Mouse (Mus musculus): ENCODE measurements around the gene Pdcl3. TPM values are rescaled to one million over a fixed set of nuclear protein-coding genes. Genes with fewer than 3 reads are reported as not detected.
"Not testable (repeated sequence)": the region's sequence is repeated elsewhere in the genome, so short reads cannot be mapped to it uniquely, and the experiment has no call there.

Pdcl3 gene
- total RNA-seq, 2 experiments from 2014 or later: 56.1 to 67.0 TPM

GRCm38 (mm10) chr1:39017871-39018270 lies 32.5 kb downstream of the Pdcl3 start:
- ATAC-seq (replicated peaks; ENCODE audit: poor library complexity): no peak

- no peak for ATAC-seq (replicated peaks; ENCODE audit: poor library complexity)
Measured at GRCm38 (mm10) chr1:39025142-39025541, 39.7 kb downstream of the Pdcl3 start.

- no peak for ATAC-seq (replicated peaks; ENCODE audit: poor library complexity)
Measured at GRCm38 (mm10) chr1:39025840-39026239, 40.4 kb downstream of the Pdcl3 start.

- ATAC-seq (replicated peaks; ENCODE audit: poor library complexity): no peak
Measured at GRCm38 (mm10) chr1:39029176-39029575, 43.8 kb downstream of the Pdcl3 start.

GRCm38 (mm10) chr1:39030108-39030507 lies 44.7 kb downstream of the Pdcl3 start:
- ATAC-seq (replicated peaks; ENCODE audit: poor library complexity): peak; percentile 48; the same call in 1 of the 2 replicates

GRCm38 (mm10) chr1:39035817-39036216 lies 50.4 kb downstream of the Pdcl3 start:
- no peak for ATAC-seq (replicated peaks; ENCODE audit: poor library complexity)

- ATAC-seq (replicated peaks; ENCODE audit: poor library complexity): no peak
Measured at GRCm38 (mm10) chr1:39042188-39042587, 56.8 kb downstream of the Pdcl3 start.

- not testable (repeated sequence) for ATAC-seq (replicated peaks; ENCODE audit: poor library complexity)
Measured at GRCm38 (mm10) chr1:39044442-39044841, 59.0 kb downstream of the Pdcl3 start.

- no peak for ATAC-seq (replicated peaks; ENCODE audit: poor library complexity)
Measured at GRCm38 (mm10) chr1:39046689-39047088, 61.3 kb downstream of the Pdcl3 start.

Other genes starting within 250 kb of the Pdcl3 start
- gene Lonrf2, start 148.9 kb upstream of the Pdcl3 start, total RNA-seq (2015): not detected in 2 replicates
- gene Lonrf2, start 148.9 kb upstream of the Pdcl3 start, total RNA-seq (2017): 0.10 and 0.21 TPM in 2 replicates
- gene Chst10, start 87.4 kb upstream of the Pdcl3 start, total RNA-seq (2015): 0.32 and 1.7 TPM in 2 replicates
- gene Chst10, start 87.4 kb upstream of the Pdcl3 start, total RNA-seq (2017): 0.25 and 0.57 TPM in 2 replicates
- not detected in 2 replicates for gene Nms, start 46.5 kb upstream of the Pdcl3 start, total RNA-seq (2015)
- not detected in 2 replicates for gene Nms, start 46.5 kb upstream of the Pdcl3 start, total RNA-seq (2017)
- gene Npas2, start 208.1 kb downstream of the Pdcl3 start, total RNA-seq (2015): 0.07 TPM in 1 of 2 replicates, not detected in the other
- gene Npas2, start 208.1 kb downstream of the Pdcl3 start, total RNA-seq (2017): not detected in 2 replicates